Mouse (Mus musculus): Measurements from ENCODE around the gene Phka1. TPM values are rescaled to one million over a fixed set of nuclear protein-coding genes. Genes with fewer than 3 reads are reported as not detected.

The Phka1 gene
- total RNA-seq, 2 experiments from 2014 or later: 14.9 to 16.3 TPM

- DNase-seq (ENCODE audit: extremely low spot score in 1 of 2, low spot score in 2 of 2): peak in 1 of 2 experiments; percentile 40
- intact Hi-C loops (cut with DNase I): no loop called here
Observed at GRCm38 (mm10) chrX:102478965-102479364, 165.1 kb downstream of the Phka1 start.

GRCm38 (mm10) chrX:102478481-102478880 lies 165.6 kb downstream of the Phka1 start:
- intact Hi-C loops (cut with DNase I): no loop called here

GRCm38 (mm10) chrX:102476784-102477183 lies 167.3 kb downstream of the Phka1 start:
- DNase-seq (ENCODE audit: extremely low spot score in 1 of 2, low spot score in 2 of 2): peak; percentile 62 to 66
- intact Hi-C loops (cut with DNase I): no loop called here

More at GRCm38 (mm10) chrX:102478481-102478880, 165.6 kb downstream of the Phka1 start:
- DNase-seq (ENCODE audit: extremely low spot score in 1 of 2, low spot score in 2 of 2): no peak

GRCm38 (mm10) chrX:102475555-102475954 lies 168.5 kb downstream of the Phka1 start:
- peak in 1 of 2 experiments; percentile 27 for DNase-seq (ENCODE audit: extremely low spot score in 1 of 2, low spot score in 2 of 2)
- intact Hi-C loops (cut with DNase I): no loop called here

Other genes with a start within 250 kb of the Phka1 start
- 10 to 100 TPM in 1 of 2 experiments, 1 to 10 TPM in 1; 9.7 to 12.2 TPM for gene Hdac8, start 138.9 kb downstream of the Phka1 start, total RNA-seq (2021)
- not detected for gene Gm3880, start 42.7 kb upstream of the Phka1 start, total RNA-seq (2021)
- gene Gm9112, start 63.4 kb upstream of the Phka1 start, total RNA-seq (2021): not detected
- gene Dmrtc1b, start 63.6 kb upstream of the Phka1 start, total RNA-seq (2021): not detected
- not detected for gene Dmrtc1c1, start 158.7 kb upstream of the Phka1 start, total RNA-seq (2021)
- gene Dmrtc1c2, start 210.4 kb upstream of the Phka1 start, total RNA-seq (2021): not detected
- not detected for gene 1700031F05Rik, start 223.7 kb upstream of the Phka1 start, total RNA-seq (2021)